Mouse (Mus musculus) retina, adult 2 months (tissue): ENCODE results near the gene Cd2bp2.
A peak's percentile ranks its signal among the peaks of the same experiment; 100 is the strongest.

Source experiments
- DNase-seq: peaks from one replicate; pipeline ENCODE4 v3.0.0-alpha.2; 2012; ENCODE audit warnings: low read depth, low spot score

The Cd2bp2 gene

DNA sequence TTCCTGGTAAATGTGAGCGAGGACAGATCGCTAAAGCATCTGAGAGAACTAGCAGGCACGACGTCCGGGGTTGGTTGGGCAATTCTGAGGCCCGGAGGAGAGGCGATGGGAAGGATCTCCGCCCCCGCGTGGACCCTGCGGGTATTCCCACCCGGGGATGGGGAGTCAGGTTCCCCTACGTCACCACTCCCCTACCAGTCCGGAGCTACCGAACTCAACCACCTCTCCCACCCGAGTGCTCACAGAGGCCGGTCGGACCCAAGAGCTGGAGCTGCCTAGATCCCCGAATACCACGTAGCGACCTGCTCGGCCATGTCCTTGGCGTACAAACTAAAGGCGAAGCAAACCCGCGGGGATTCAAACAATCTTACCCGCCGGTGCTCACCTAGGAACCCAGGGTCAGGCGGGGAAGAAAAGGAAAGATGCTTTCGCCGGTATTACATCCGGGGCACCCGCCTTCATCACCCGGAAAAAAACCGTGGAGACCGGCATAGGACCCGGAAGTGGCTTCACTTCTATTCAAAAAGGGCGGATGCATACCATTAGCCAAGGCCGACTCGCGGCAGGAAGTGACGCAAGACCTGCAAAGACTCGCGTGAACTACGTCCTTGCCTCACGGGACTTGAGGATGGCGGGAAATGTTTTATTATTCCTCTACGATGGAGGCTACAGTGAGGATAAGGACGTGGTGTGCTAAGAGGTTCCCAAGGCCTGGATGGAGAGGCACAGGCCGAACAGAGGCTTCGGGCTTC, at the start of gene Cd2bp2:
Cd2bp2 (minus strand) TSS at position 507 of the 752 bp plus-strand sequence.
- DNase-seq = peak; percentile 95

DNA sequence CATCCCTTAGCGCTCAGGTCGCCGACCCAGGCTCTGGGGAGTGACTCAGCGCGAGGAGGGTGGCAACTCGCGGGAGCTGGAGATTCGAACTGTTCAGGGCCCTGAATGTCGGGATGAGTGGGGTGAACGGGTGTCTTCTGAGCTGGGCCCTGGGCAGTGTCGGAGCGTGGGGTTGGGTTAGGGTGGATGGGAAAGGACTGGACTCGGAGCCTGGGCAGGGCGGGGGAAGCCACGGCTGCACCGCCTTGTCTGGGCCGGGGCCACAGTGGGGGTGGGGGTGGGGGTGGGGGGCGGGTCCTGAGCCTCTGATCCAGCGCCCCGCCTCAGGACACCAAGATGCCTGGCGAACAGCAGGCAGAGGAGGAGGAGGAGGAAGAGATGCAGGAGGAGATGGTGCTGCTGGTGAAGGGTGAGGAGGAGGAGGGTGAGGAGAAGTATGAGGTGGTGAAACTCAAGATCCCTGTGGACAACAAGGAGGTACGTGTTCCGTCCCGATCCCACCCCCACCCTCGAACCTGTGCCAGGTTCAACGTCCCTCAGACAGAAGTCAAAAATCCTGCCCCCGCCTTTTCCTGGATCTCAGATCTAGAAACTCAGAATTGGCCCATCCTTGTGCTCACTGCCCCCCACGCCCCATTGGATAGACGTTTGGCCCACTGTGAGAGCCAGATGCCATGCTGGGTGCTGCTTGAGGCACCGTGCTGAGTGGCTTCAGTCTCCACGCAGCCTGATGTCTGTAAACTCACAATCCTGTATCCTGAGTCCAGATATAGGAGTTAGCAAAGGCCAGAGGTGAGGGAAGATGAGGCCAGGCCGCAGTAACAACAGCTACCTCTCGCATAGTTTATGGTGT, 49.0 kb upstream of the Cd2bp2 start:
- no peak for DNase-seq

DNA sequence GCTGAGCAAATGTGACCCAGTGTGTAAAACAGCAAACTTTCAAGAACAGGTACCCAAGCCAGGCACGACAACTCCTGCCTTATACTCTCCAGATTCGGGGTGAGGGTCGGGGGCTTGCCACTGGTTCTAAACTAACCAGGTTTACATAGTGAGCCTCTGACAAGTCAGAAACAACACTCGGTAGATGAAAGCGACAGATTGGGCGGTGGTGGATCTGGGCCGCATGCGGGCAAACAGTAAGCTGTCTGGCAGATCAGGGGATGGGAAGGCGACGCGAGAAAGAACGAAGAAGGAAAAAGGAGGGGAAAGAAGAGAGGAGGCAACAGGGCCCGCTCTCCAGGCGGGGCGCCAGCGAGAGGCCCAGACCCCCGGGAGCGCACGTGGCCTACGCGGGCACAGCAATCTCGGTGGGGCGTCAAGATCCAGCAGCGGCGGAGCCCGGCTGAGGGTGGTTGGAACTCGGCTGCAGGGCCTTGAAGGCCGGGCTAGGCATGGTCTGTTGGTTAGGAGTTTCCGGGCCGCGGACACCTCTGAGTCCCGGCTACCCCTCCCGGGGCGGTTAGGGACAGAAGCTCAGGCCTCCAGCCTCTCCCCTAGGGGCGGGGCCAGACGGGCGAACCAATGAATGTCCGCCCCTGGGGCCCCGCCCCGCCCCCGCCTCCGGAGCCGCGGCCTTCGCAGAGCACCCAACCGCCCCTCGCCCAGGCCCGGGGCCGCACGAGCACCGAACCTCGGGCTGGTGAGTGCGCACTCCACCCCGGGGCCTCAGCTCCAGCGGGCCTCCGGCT, 48.2 kb upstream of the Cd2bp2 start, which contains the start of gene Zfp771:
Zfp771 (plus strand) TSS at position 405 of the 788 bp plus-strand sequence.
- peak; percentile 76 for DNase-seq

DNA sequence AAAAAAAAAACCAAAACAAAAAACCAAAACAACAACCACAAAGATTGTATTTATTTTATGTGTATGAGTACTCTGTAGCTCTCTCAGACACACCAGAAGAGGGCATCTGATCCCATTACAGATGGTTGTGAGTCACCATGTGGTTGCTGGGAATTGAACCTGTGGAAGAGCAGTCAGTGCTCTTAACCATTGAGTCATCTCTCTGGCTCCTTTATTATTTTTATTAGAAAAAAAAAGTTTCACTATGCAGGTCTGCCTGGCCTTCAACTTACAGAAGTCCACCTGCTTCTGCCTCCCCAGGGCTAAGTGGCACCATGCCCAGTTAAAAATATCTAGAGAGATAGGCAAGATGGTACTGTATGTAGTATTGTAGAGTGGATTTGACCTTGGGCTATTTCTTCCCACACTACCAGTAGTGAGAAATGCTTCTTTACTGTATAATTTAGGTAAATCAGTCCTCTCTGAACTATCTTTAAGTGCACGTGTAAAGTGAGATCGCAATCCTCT, 47.6 kb upstream of the Cd2bp2 start:
- DNase-seq = no peak

DNA sequence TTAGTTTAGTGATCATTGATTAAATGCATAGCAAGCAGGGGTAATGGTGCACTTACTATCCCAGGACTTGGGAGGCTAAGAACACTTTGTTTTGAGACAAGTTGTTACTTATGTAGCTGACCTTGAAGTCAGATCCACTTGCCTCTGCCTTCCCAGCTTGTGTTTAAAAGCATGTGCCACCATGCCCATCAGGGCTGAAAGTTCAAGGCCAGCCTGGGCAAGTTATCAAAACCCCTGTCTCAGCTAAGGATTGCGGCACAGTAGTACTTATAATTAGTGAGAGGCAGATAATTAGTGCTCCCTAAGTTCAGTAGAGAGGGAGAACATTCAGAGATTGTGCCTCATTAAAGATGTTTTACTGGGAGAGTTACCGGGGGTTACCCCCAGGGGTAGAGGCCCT, 38.9 kb upstream of the Cd2bp2 start:
- DNase-seq = no peak

DNA sequence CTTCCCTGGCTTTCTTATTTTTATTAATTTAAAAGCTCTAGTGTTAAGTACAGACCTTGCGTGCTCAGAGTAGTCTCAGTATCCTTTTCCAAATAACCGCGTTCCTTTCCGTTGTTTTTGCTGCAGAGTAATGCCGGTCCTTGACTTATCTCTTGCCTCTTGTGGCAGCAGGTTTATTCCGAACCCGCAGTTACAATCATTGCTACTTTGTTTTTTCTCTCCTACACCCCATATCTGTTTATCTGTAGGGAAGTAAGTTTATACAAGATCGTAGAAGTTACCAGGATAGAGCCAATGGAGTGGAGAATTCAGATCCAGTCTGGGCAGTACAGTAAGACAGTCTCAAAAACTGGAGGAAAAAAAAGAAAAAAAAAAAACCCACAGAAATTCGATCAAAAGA, 37.9 kb upstream of the Cd2bp2 start:
- DNase-seq = no peak

DNA sequence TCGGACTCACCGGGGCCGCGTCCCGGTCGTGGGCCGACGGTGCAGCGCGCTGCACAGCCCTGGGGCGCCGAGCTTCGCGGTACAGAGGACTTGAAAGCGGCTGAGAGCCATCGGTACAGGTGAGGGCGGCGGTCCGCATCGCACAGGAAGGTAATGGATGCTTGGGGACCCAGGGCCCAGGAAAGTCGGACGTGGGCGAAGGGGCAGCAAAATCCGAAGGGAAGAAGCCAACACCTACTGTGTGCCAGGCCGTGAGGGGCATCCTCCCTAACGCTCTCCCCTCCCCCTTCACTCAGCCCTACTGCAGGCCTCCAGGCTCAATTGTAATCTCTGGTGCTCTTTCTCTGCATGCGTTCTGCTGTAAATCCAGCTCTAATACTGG, 37.5 kb upstream of the Cd2bp2 start:
- DNase-seq = no peak

DNA sequence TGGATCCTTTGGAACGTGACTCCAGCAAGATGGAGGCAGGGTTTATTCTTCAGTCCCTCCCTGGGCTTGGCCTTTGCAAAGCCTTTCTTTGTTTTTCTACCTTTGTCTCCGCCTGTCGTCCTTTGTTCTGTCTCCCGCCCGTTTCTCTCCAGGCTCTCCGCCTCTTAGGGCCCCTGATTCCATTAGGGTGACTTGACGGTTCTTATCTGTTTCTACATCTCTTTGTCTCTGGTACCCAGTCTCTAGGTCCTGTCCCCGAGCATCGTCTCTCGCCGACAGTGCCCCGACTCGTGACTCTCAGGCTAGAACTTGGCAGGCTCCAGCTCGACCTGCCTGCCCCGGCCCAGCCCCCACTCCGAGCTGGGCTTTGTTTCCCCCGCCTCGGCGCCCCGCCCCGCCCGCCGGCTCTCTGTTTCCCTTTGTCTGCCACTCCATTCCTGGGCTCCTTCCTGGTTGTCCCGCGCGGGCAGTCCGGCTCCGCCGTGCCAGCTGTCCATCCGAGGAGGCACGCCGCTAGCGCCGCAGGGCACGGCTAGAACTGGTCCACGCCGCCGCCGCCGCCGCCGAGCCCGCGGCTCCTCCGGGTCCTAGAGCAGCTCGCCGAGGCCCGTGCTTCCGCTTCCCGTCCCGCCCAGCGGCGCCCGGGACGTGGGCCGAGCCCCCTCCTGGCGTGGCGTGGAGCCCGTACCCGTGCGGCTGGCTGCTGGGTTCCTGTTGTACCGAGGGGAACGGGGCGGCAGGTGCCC, 36.9 kb upstream of the Cd2bp2 start, which contains the start of the genes Zfp553 and Sept1:
Zfp553 (plus strand) TSS at position 440 of the 746 bp plus-strand sequence.
Sept1 (minus strand) TSS at position 509 of the 746 bp plus-strand sequence.
- DNase-seq = no peak

DNA sequence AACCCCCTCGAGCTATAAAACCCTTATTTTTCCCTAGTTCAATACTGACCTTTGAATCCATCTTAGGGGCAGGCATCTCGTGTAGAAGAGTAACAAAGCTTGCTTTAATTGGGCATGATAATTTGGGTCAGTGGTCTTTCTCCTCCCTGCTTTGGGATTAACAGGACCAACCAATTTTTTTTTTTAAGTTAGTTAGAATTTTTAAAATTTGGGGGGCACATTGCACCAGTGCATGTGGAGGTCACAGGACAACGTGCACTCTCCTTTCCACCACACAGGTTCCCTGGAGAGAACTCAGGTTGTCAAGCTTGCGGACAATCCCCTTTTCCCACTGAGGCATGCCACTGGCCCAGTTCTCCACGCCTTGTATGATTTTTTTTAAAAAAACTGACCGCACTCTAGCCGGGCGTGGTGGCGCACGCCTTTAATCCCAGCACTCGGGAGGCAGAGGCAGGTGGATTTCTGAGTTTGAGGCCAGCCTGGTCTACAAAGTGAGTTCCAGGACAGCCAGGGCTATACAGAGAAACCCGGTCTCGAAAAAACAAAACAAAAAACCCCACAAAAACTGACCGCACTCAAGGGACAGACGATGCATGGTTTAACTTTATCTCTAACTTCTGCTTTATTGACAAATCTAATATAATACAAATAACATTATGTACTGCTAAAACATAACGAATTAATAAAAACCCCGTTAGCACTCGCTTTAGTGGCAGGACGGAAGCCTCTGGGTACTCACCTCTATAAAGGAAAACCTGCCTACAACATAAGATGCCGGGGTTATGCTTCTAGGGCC, 36.2 kb upstream of the Cd2bp2 start:
- DNase-seq = no peak

DNA sequence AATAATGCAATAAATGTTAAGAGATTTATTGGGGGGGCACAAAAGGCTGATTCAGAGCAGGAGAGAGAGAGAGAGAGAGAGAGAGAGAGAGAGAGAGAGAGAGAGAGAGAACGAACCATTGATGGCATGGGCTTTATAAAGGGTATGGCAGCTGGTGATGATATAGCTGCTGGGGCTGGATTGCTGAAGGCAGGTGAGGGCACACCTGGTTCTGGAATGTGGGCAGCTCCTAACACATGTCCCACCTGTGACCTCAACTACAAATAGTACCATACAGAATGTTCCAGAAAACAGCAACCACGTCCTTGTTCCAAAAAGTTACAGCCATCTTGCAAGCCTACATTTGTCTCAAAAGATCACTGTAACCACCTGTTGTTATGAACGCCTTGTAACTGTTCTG, 35.5 kb upstream of the Cd2bp2 start:
- DNase-seq = no peak

DNA sequence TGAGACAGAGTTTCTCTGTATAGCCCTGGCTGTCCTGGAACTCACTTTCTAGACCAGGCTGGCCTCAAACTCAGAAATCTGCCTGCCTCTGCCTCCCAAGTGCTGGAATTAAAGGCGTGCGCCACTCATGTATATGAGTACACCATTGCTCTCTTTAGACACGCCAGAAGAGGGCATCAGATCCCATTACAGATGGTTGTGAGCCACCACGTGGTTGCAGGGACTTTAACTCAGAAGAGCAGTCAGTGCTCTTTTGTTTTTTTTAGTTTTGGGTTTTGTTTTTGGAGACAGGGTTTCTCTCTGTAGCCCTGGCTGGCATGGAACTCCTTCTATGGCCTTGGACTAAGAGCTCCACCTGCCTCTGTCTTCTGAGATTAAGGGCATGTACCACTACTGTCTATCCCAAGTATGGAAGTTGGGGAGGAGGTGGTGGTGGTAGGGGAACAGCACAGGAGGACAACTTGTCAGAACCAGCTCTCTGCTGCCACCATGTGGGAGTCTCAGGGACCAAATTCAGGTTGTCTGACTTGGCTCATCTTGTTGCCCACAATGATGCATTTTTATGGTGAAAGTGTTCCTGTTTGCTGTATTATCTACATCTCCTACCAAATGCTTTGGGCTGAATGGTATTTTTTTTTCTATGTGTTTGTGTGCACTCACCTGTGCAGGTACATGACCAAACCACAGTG, 32.9 kb upstream of the Cd2bp2 start:
- DNase-seq = no peak

DNA sequence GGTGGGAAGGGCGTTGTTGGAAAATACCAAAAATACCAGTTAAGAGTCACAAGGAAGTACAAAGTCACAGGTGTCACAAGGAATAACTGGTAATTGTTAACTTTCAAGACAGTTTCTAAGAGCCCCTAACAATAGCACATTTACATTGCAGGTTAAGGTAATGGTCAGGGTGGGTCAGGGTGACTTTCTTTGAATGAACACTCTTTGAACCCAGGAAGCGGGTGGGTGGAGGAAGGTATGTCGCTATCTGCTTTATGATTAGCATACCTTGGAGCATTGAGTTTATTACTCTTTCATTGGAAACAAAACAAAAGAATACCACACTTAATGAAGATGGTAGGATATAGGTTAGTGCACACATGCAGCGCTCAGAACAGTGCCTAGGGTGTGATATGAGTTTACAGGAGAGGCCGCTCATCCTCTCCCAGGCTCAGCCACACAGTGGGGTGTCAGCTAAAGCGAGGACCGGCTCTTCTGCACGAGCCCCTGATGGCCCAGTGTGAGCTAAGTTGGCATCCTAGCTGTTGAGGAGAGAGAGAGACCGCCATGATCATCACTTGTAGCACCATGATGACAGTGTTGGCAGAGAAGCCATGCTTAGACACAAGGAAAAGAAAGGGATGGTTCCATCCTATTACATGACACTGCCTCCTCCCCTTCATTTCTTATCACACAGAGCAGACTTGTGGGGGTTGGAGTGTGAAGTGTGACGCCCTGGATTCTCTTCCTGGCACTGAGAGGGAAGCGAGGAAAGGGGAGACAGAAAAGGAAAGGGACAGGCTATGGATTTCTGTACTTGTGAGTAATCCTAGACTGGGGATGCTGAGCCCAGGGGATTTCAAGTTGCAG, 29.5 kb upstream of the Cd2bp2 start:
- no peak for DNase-seq

DNA sequence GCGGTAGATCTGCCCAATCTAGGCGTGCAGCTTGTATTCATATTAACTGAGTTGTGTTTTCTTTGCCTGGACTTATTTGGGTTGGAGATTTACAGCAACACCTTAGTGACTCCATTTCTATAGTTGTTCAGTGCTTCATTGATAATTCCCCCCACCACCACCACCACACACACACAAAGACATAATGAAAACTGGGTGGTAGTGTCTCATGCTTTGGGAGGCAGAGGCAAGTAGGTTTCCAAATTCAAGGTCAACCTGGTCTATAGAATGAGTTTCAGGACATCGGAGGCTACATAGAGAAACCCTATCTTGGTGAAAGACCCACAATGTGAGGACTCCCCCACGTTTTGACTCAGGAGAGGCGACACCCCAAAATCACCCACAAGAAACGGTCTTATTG, 28.8 kb upstream of the Cd2bp2 start:
- DNase-seq = no peak

DNA sequence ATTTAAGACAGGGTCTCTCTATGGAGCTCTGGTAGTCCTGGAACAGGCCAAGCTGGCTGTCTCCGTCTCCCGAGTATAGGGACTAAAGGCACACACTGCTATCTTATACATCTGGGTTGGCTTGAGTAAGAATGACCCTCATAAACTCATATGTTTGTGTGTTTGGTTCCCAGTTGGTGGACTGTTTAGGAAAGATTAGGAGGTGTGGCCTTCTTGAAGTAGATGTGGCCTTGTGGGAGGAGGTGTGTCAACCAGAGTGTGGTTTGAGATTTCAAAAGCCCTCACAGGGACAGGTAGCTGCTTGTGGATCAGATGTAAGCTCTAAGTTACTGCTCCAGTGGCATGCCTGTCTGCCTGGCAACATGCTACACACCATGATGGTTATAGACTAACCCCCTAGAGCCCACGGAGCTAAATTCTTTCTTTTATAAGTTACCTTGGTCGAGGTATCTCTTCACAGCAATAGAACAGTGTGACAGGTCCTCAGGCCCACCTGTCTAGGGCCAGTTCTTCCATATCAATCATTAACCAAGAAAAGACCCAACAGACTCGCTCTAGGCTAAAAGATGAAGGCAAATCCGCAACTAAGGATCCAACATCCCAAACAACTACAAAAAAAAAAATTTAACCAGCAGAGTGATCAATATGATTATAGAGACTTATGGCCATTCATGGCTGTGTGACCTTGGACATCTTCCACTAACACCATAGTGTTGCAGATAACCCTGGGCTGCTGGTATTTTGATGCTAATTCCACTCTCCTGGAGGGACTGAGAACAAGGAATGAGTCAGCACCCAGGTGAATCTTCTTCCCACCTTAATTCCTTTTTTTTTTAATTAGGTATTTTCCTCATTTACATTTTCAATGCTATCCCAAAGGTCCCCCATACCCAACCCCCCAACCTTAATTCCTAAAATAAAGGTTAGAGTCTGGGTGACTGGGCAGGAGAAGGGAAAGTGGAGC, 27.9 kb upstream of the Cd2bp2 start:
- no peak for DNase-seq

DNA sequence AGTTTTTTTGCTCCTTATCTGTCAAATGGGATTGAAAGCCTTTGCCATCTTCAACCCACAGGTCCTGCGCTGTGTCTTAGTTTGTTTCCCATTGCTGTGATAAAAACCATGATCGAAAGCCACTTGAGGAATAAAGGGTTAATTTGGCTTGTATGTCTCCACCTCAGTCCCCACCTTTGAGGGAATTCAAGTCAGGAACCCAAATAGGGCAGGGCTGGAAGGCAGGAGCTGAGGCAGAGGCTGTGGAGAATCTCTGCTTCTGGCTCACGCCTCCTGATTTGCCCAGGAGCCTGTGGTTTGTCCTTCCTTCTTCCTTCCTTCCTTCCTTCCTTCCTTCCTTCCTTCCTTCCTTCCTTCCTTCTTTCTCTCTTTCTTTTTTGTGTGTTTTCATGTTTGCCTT, 27.3 kb upstream of the Cd2bp2 start:
- no peak for DNase-seq

DNA sequence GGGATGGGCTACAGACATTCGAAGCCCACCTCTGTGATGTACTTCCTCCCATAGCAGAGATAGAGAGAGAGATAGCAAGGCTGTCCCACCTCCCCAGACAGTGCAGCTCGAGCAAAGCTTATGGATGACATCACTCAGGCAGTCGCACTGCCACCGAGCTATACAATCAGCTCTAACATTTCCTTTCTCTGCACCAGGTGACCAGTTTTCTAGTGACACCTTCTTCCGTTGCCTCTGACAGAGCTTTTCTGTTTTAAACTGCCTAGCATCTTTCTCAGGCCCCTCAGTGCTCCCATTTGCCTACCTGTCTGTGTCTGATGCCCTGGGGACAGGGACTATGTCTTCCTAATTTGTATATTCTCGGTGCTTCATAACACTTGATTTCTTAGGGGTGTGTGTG, 24.6 kb upstream of the Cd2bp2 start:
- DNase-seq = no peak

DNA sequence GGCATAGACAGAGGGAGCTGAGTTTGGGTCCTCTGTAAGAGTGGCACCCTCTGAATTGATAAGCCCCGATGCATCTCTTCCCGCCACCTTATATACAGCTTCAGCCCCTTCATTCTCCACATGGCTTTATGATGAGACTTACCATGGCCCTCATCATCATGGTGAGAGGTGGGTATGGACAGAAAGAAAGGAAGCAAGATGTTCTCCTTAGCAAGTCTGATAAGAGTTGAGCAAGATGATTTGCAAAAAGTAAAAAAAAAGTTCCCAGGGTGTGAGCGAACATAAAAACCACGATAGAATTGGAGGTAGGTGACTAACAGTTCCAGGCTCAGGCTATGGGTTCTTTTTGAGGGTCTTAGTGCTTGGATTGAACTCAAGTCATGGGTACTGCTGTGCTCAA, 22.8 kb upstream of the Cd2bp2 start:
- DNase-seq = no peak
